Mouse (Mus musculus): ENCODE data around the gene Cacng1. TPM values are rescaled to one million over a fixed set of nuclear protein-coding genes. Genes with fewer than 3 reads are reported as not detected.

The Cacng1 gene
- polyA plus RNA-seq (2012; ENCODE audit: low replicate concordance), result not detected in 2 replicates

DNA sequence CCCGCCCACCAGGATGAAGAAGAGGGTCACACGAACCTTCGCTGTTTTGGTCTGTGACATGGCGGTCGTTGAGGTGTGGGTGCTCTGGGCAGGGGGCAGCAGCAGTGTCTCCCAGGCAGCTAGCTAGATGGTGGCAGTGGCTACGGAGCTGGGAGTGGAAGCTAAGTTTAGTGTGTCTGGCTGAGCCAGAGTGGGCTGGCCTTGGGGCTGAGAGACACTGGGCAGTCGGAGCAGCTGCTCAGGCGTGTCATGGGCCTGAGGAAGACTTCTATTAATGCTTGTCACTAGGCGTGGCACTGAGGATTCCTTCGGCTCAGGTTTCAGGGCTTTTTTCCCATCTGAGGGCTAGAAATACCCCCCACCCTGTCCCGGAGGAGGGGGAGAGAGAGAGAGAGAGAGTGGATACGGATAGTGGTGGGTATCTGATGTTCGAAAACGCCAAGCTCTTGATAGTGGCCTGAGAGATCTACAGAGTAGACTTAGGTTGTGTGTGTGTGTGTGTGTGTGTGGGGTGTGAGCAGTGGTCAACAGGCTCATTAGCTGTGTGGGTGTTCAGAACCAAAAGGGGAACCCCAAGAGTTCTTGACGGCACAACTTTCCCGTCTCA lies at the start of gene Cacng1:
Gene Cacng1, minus strand, starts transcription at position 191 of the 607 bp plus-strand sequence.

Other genes starting within 250 kb of the Cacng1 start
- gene Pitpnc1, start 245.8 kb downstream of the Cacng1 start, polyA plus RNA-seq (2012; ENCODE audit: low replicate concordance), result 9.2 and 13.1 TPM in 2 replicates
- 13.6 and 15.8 TPM in 2 replicates for gene Psmd12, start 237.0 kb downstream of the Cacng1 start, polyA plus RNA-seq (2012; ENCODE audit: low replicate concordance)
- gene Helz, start 168.6 kb downstream of the Cacng1 start, polyA plus RNA-seq (2012; ENCODE audit: low replicate concordance), result 96.2 and 99.2 TPM in 2 replicates
- gene Cacng4, start 78.0 kb upstream of the Cacng1 start, polyA plus RNA-seq (2012; ENCODE audit: low replicate concordance), result 0.06 TPM in 1 of 2 replicates, not detected in the other
- 0.06 TPM in 1 of 2 replicates, not detected in the other for gene Cacng5, start 198.5 kb upstream of the Cacng1 start, polyA plus RNA-seq (2012; ENCODE audit: low replicate concordance)